Comparison of ENCODE assay signal across 12 mouse cellular contexts in genomic region chr2:27205666-27206065, GRCm38 (mm10). TPM values are rescaled to one million over a fixed set of nuclear protein-coding genes. Genes with fewer than 3 reads are reported as not detected.
DNase-seq lines count a peak whose midpoint lies in the region; ATAC-seq lines count a peak whose summit lies in the region.
"Had no signal": no experiment of that assay in that cellular context is flagged by ENCODE, and none has a peak within 500 bp of the region (broad histone marks: within the 10 kb centered on the region; RNA-seq: fewer than 3 reads in every experiment).

No protein-coding gene starts in this region.

- no peaks in the 10 kb centered on the region for H3K36me3 ChIP-seq in forebrain, embryonic 15.5 days
- H3K36me3 ChIP-seq in forebrain, embryonic 12.5 days (replicated peaks): no peaks in the 10 kb centered on the region
- H3K36me3 ChIP-seq in midbrain, embryonic 11.5 days (ENCODE audit: control insufficient read depth, insufficient read depth, low read length): no peaks in the 10 kb centered on the region
- H3K36me3 ChIP-seq: hindbrain, embryonic 13.5 days; limb, embryonic 12.5 days had no signal

- no peaks in the 10 kb centered on the region for H3K27me3 ChIP-seq in forebrain, embryonic 15.5 days
- no peaks in the 10 kb centered on the region for H3K27me3 ChIP-seq in forebrain, embryonic 12.5 days
- no peaks in the 10 kb centered on the region for H3K27me3 ChIP-seq in midbrain, embryonic 11.5 days (ENCODE audit: control insufficient read depth, insufficient read depth, low read length)
- H3K27me3 ChIP-seq: hindbrain, embryonic 13.5 days; limb, embryonic 12.5 days had no signal

- peak overlapping the region; percentile 61 for H3K27ac ChIP-seq in forebrain, embryonic 15.5 days (replicated peaks)
- no peak overlapping the region for H3K27ac ChIP-seq in forebrain, embryonic 12.5 days
- no peak overlapping the region for H3K27ac ChIP-seq in midbrain, embryonic 11.5 days (ENCODE audit: low read depth, low read length)
- H3K27ac ChIP-seq: hindbrain, embryonic 13.5 days had no signal

- intact Hi-C loops in heart, postnatal 14 days (cut with DNase I): no loop called here

- 66% methylated on average over 10 of the region's 10 CpGs for WGBS in forebrain, embryonic 15.5 days
- 83% methylated on average over 10 of the region's 10 CpGs for WGBS in forebrain, embryonic 12.5 days
- 88% methylated on average over 10 of the region's 10 CpGs for WGBS in midbrain, embryonic 11.5 days

- H3K9ac ChIP-seq in forebrain, embryonic 15.5 days (replicated peaks): no peak overlapping the region
- H3K9ac ChIP-seq in forebrain, embryonic 12.5 days: no peak overlapping the region
- H3K9ac ChIP-seq in midbrain, embryonic 11.5 days (ENCODE audit: low read length): no peak overlapping the region
- H3K9ac ChIP-seq: hindbrain, embryonic 13.5 days; limb, embryonic 12.5 days had no signal

- no peak overlapping the region for H3K4me3 ChIP-seq in forebrain, embryonic 15.5 days
- H3K4me3 ChIP-seq in forebrain, embryonic 12.5 days (replicated peaks): no peak overlapping the region
- no peak overlapping the region for H3K4me3 ChIP-seq in midbrain, embryonic 11.5 days (ENCODE audit: low read depth, low read length)
- H3K4me3 ChIP-seq: hindbrain, embryonic 13.5 days; limb, embryonic 12.5 days had no signal

- peaks cover 5% of the 10 kb centered on the region; the same call in 1 of the 2 replicates for H3K4me1 ChIP-seq in forebrain, embryonic 15.5 days
- H3K4me1 ChIP-seq in forebrain, embryonic 12.5 days: no peaks in the 10 kb centered on the region
- no peaks in the 10 kb centered on the region for H3K4me1 ChIP-seq in midbrain, embryonic 11.5 days (ENCODE audit: control insufficient read depth, insufficient read depth, low read length)
- H3K4me1 ChIP-seq: hindbrain, embryonic 13.5 days had no signal

- H3K9me3 ChIP-seq in forebrain, embryonic 15.5 days: no peaks in the 10 kb centered on the region
- H3K9me3 ChIP-seq in forebrain, embryonic 12.5 days: no peaks in the 10 kb centered on the region
- H3K9me3 ChIP-seq in midbrain, embryonic 11.5 days (ENCODE audit: control insufficient read depth, low read length): no peaks in the 10 kb centered on the region
- H3K9me3 ChIP-seq: hindbrain, embryonic 13.5 days; limb, embryonic 12.5 days had no signal

- no peak for ATAC-seq in forebrain, embryonic 15.5 days (replicated peaks)
- ATAC-seq in forebrain, embryonic 12.5 days (ENCODE audit: low FRiP score): no peak
- no peak for ATAC-seq in midbrain, embryonic 11.5 days (ENCODE audit: low FRiP score)

- H3K4me2 ChIP-seq in forebrain, embryonic 15.5 days (replicated peaks): no peak overlapping the region
- H3K4me2 ChIP-seq in forebrain, embryonic 12.5 days: no peak overlapping the region
- H3K4me2 ChIP-seq in midbrain, embryonic 11.5 days: no peak overlapping the region
- H3K4me2 ChIP-seq: hindbrain, embryonic 13.5 days; limb, embryonic 12.5 days had no signal

- DNase-seq in right cerebral cortex, adult 18-20 months: peak; percentile 26
- DNase-seq in right cerebral cortex, postnatal 25 days: no peak
- peak; percentile 46 to 65 for DNase-seq in heart, postnatal 14 days
- peak; percentile 31 for DNase-seq in testis, postnatal 14 days (ENCODE audit: low spot score)
- no peak for DNase-seq in midbrain, embryonic 11.5 days (ENCODE audit: low spot score, missing footprints)
- DNase-seq in adrenal gland, postnatal 14 days: no peak
- DNase-seq: B cell, adult 2 months; thymus, postnatal 25 days had no signal

RNA-seq across cellular contexts. Expression of gene Dbh, which starts 40.6 kb away (rescaled TPM):
- 0.06 TPM in 1 of 2 replicates, not detected in the other for polyA plus RNA-seq in forebrain, embryonic 15.5 days (2015; fragmentation: Nextera tagmentation; extraction: Ambion mirVana)
- not detected in 2 replicates for polyA plus RNA-seq in forebrain, embryonic 12.5 days (2016; fragmentation: Nextera tagmentation; extraction: Ambion mirVana)
- total RNA-seq in heart, postnatal 14 days (2021): 1 to 10 TPM; 2.2 to 2.6 TPM
- 0.48 TPM in 1 of 2 replicates, not detected in the other for polyA plus RNA-seq in midbrain, embryonic 11.5 days (2014; fragmentation: Nextera tagmentation; extraction: Ambion mirVana)
- 334 and 392 TPM in 2 replicates for total RNA-seq in adrenal gland, postnatal 14 days (2021)

RNA-seq across cellular contexts. Expression of gene Sardh, which starts 42.5 kb away (rescaled TPM):
- polyA plus RNA-seq in forebrain, embryonic 15.5 days (2015; fragmentation: Nextera tagmentation; extraction: Ambion mirVana): 3.6 and 4.5 TPM in 2 replicates
- 2.6 and 5.8 TPM in 2 replicates for polyA plus RNA-seq in forebrain, embryonic 12.5 days (2016; fragmentation: Nextera tagmentation; extraction: Ambion mirVana)
- 10 to 100 TPM; 15.3 to 15.6 TPM for total RNA-seq in heart, postnatal 14 days (2021)
- 3.6 and 4.4 TPM in 2 replicates for polyA plus RNA-seq in midbrain, embryonic 11.5 days (2014; fragmentation: Nextera tagmentation; extraction: Ambion mirVana)
- total RNA-seq in adrenal gland, postnatal 14 days (2021): 15.1 and 81.2 TPM in 2 replicates

Comparison
In these comparisons a context has a peak if more than half of its experiments do, and no peak if none do; other contexts are left out.
1. DNase-seq: peak in right cerebral cortex, adult 18-20 months (single experiment), heart, postnatal 14 days (2 of 2) and testis, postnatal 14 days (single experiment); none in right cerebral cortex, postnatal 25 days (single experiment), midbrain, embryonic 11.5 days (single experiment) and adrenal gland, postnatal 14 days (single experiment).